Mouse (Mus musculus): ENCODE results near the gene Adamts20. TPM values are rescaled to one million over a fixed set of nuclear protein-coding genes. Genes with fewer than 3 reads are reported as not detected.
"Not testable (repeated sequence)": the region's sequence is repeated elsewhere in the genome, so short reads cannot be mapped to it uniquely, and the experiment has no call there.

Gene Adamts20
- 1.3 and 1.6 TPM in 2 replicates for polyA plus RNA-seq (2016; fragmentation: Nextera tagmentation; extraction: Ambion mirVana)

- 83% methylated on average over 11 of the region's 11 CpGs for WGBS
- Histone ChIP-seq H3K27ac (ENCODE audit: poor library complexity, severe bottlenecking) (no peak within 1 kb of the TSS), H3K4me2 (no peak within 1 kb of the TSS), H3K4me1 (replicated peaks) (no peaks in the 10 kb centered on the region), H3K27me3 (replicated peaks) (no peaks in the 10 kb centered on the region), H3K9me3 (replicated peaks) (no peaks in the 10 kb centered on the region), H3K9ac (no peak within 1 kb of the TSS), H3K4me3 (no peak within 1 kb of the TSS), H3K36me3 (no peaks in the 10 kb centered on the region)
- ATAC-seq (ENCODE audit: insufficient number of reproducible peaks, low FRiP score), result no peak
These were observed at the start of gene Adamts20 for GRCm38 (mm10) chr15:94465318-94465717. Gene Adamts20 (minus strand): TSS chr15:94465418.

GRCm38 (mm10) chr15:94503451-94504215 is 38.4 kb upstream of the Adamts20 start:
- H3K36me3 ChIP-seq, result no peaks in the 10 kb centered on the region
- H3K4me1 ChIP-seq (replicated peaks), result no peaks in the 10 kb centered on the region
- no peak overlapping the region for H3K27ac ChIP-seq (ENCODE audit: poor library complexity, severe bottlenecking)
- H3K4me3 ChIP-seq, result no peak overlapping the region
- no peak overlapping the region for H3K4me2 ChIP-seq
- peaks cover 5% of the 10 kb centered on the region; the same call in 1 of the 2 replicates for H3K9me3 ChIP-seq (replicated peaks)
- ATAC-seq (ENCODE audit: insufficient number of reproducible peaks, low FRiP score), result no peak
- 74% methylated on average over 12 of the region's 12 CpGs for WGBS
- H3K27me3 ChIP-seq (replicated peaks), result no peaks in the 10 kb centered on the region
- H3K9ac ChIP-seq, result no peak overlapping the region

- 59% methylated on average over 1 of the region's 1 CpGs for WGBS
- no peak for ATAC-seq (ENCODE audit: insufficient number of reproducible peaks, low FRiP score)
These were observed 34.0 kb upstream of the Adamts20 start for GRCm38 (mm10) chr15:94499260-94499659.

GRCm38 (mm10) chr15:94495936-94496335 is 30.7 kb upstream of the Adamts20 start:
- no peak overlapping the region for H3K4me2 ChIP-seq
- no peaks in the 10 kb centered on the region for H3K9me3 ChIP-seq (replicated peaks)
- H3K9ac ChIP-seq, result no peak overlapping the region
- H3K27ac ChIP-seq (ENCODE audit: poor library complexity, severe bottlenecking), result no peak overlapping the region
- 66% methylated on average over 10 of the region's 10 CpGs for WGBS
- no peak for ATAC-seq (ENCODE audit: insufficient number of reproducible peaks, low FRiP score)
- no peaks in the 10 kb centered on the region for H3K4me1 ChIP-seq (replicated peaks)
- no peaks in the 10 kb centered on the region for H3K27me3 ChIP-seq (replicated peaks)
- no peak overlapping the region for H3K4me3 ChIP-seq
- H3K36me3 ChIP-seq, result no peaks in the 10 kb centered on the region

More at GRCm38 (mm10) chr15:94499260-94499659, 34.0 kb upstream of the Adamts20 start:
- H3K9me3 ChIP-seq (replicated peaks), result no peaks in the 10 kb centered on the region; the same call in 1 of the 2 replicates
- no peak overlapping the region for H3K9ac ChIP-seq
- no peaks in the 10 kb centered on the region for H3K36me3 ChIP-seq
- no peak overlapping the region for H3K4me2 ChIP-seq
- no peaks in the 10 kb centered on the region for H3K27me3 ChIP-seq (replicated peaks)
- H3K27ac ChIP-seq (ENCODE audit: poor library complexity, severe bottlenecking), result no peak overlapping the region
- H3K4me1 ChIP-seq (replicated peaks), result no peaks in the 10 kb centered on the region
- no peak overlapping the region for H3K4me3 ChIP-seq

GRCm38 (mm10) chr15:94494445-94494844 is 29.2 kb upstream of the Adamts20 start:
- Histone ChIP-seq H3K4me3 (no peak overlapping the region), H3K27ac (ENCODE audit: poor library complexity, severe bottlenecking) (no peak overlapping the region), H3K4me1 (replicated peaks) (no peaks in the 10 kb centered on the region), H3K36me3 (no peaks in the 10 kb centered on the region), H3K9me3 (replicated peaks) (no peaks in the 10 kb centered on the region), H3K9ac (no peak overlapping the region), H3K27me3 (replicated peaks) (no peaks in the 10 kb centered on the region), H3K4me2 (no peak overlapping the region)
- WGBS, result 92% methylated on average over 1 of the region's 1 CpGs
- no peak for ATAC-seq (ENCODE audit: insufficient number of reproducible peaks, low FRiP score)

GRCm38 (mm10) chr15:94489433-94489832 is 24.2 kb upstream of the Adamts20 start:
- H3K9ac ChIP-seq, result no peak overlapping the region

GRCm38 (mm10) chr15:94488028-94488427 is 22.8 kb upstream of the Adamts20 start:
- not testable (repeated sequence) for H3K9me3 ChIP-seq (replicated peaks); H3K4me1 ChIP-seq (replicated peaks); H3K36me3 ChIP-seq; ATAC-seq (ENCODE audit: insufficient number of reproducible peaks, low FRiP score); H3K4me3 ChIP-seq; H3K9ac ChIP-seq; H3K27me3 ChIP-seq (replicated peaks); H3K27ac ChIP-seq (ENCODE audit: poor library complexity, severe bottlenecking); H3K4me2 ChIP-seq
- 69% methylated on average over 2 of the region's 2 CpGs for WGBS

More at GRCm38 (mm10) chr15:94489433-94489832, 24.2 kb upstream of the Adamts20 start:
- H3K4me2 ChIP-seq, result no peak overlapping the region
- H3K36me3 ChIP-seq, result no peaks in the 10 kb centered on the region
- no peak overlapping the region for H3K4me3 ChIP-seq
- WGBS, result 78% methylated on average over 2 of the region's 2 CpGs
- no peak for ATAC-seq (ENCODE audit: insufficient number of reproducible peaks, low FRiP score)
- no peaks in the 10 kb centered on the region for H3K27me3 ChIP-seq (replicated peaks)
- H3K27ac ChIP-seq (ENCODE audit: poor library complexity, severe bottlenecking), result no peak overlapping the region
- peaks cover 3% of the 10 kb centered on the region; the same call in 1 of the 2 replicates for H3K9me3 ChIP-seq (replicated peaks)
- no peaks in the 10 kb centered on the region for H3K4me1 ChIP-seq (replicated peaks)

GRCm38 (mm10) chr15:94482555-94482954 is 17.3 kb upstream of the Adamts20 start:
- ATAC-seq (ENCODE audit: insufficient number of reproducible peaks, low FRiP score), result no peak
- no peak overlapping the region for H3K9ac ChIP-seq

GRCm38 (mm10) chr15:94480792-94481191 is 15.6 kb upstream of the Adamts20 start:
- H3K4me2 ChIP-seq, result no peak overlapping the region
- WGBS, result 76% methylated on average over 4 of the region's 4 CpGs
- H3K27me3 ChIP-seq (replicated peaks), result no peaks in the 10 kb centered on the region
- no peak overlapping the region for H3K4me3 ChIP-seq
- H3K9me3 ChIP-seq (replicated peaks), result no peaks in the 10 kb centered on the region
- H3K9ac ChIP-seq, result no peak overlapping the region
- no peak overlapping the region for H3K27ac ChIP-seq (ENCODE audit: poor library complexity, severe bottlenecking)
- H3K4me1 ChIP-seq (replicated peaks), result no peaks in the 10 kb centered on the region
- no peak for ATAC-seq (ENCODE audit: insufficient number of reproducible peaks, low FRiP score)
- no peaks in the 10 kb centered on the region for H3K36me3 ChIP-seq

More at GRCm38 (mm10) chr15:94482555-94482954, 17.3 kb upstream of the Adamts20 start:
- WGBS, result 84% methylated on average over 2 of the region's 2 CpGs
- H3K36me3 ChIP-seq, result no peaks in the 10 kb centered on the region
- no peaks in the 10 kb centered on the region for H3K27me3 ChIP-seq (replicated peaks)
- H3K27ac ChIP-seq (ENCODE audit: poor library complexity, severe bottlenecking), result no peak overlapping the region
- H3K4me3 ChIP-seq, result no peak overlapping the region
- no peak overlapping the region for H3K4me2 ChIP-seq
- peaks cover 3% of the 10 kb centered on the region; the same call in 1 of the 2 replicates for H3K9me3 ChIP-seq (replicated peaks)
- no peaks in the 10 kb centered on the region for H3K4me1 ChIP-seq (replicated peaks)

GRCm38 (mm10) chr15:94480248-94480647 is 15.0 kb upstream of the Adamts20 start:
- H3K4me3 ChIP-seq, result no peak overlapping the region
- no peaks in the 10 kb centered on the region for H3K27me3 ChIP-seq (replicated peaks)
- ATAC-seq (ENCODE audit: insufficient number of reproducible peaks, low FRiP score), result no peak
- no peak overlapping the region for H3K4me2 ChIP-seq
- 64% methylated on average over 5 of the region's 5 CpGs for WGBS
- H3K4me1 ChIP-seq (replicated peaks), result no peaks in the 10 kb centered on the region
- H3K9me3 ChIP-seq (replicated peaks), result no peaks in the 10 kb centered on the region
- H3K36me3 ChIP-seq, result no peaks in the 10 kb centered on the region
- H3K27ac ChIP-seq (ENCODE audit: poor library complexity, severe bottlenecking), result no peak overlapping the region
- H3K9ac ChIP-seq, result no peak overlapping the region

GRCm38 (mm10) chr15:94479513-94480136 is 14.4 kb upstream of the Adamts20 start:
- WGBS, result 81% methylated on average over 3 of the region's 3 CpGs
- H3K27ac ChIP-seq (ENCODE audit: poor library complexity, severe bottlenecking), result no peak overlapping the region
- H3K4me2 ChIP-seq, result no peak overlapping the region
- no peak overlapping the region for H3K9ac ChIP-seq
- no peaks in the 10 kb centered on the region for H3K36me3 ChIP-seq
- no peaks in the 10 kb centered on the region for H3K27me3 ChIP-seq (replicated peaks)
- H3K4me1 ChIP-seq (replicated peaks), result no peaks in the 10 kb centered on the region
- no peaks in the 10 kb centered on the region for H3K9me3 ChIP-seq (replicated peaks)
- no peak for ATAC-seq (ENCODE audit: insufficient number of reproducible peaks, low FRiP score)
- no peak overlapping the region for H3K4me3 ChIP-seq
